Mouse (Mus musculus) heart, adult 2 months (tissue): ENCODE measurements around the gene Ntan1.

ENCODE experiments used
- CTCF ChIP-seq: fragments of 200-600 bp; IDR thresholded peaks from 2 replicates; pipeline ENCODE4 v1.8.1; 2022; ENCODE audit warnings: antibody characterized with exemption, mild to moderate bottlenecking, moderate library complexity
- EP300 ChIP-seq: fragments of 200-500 bp; IDR thresholded peaks from 2 replicates; pipeline ENCODE4 v1.6.1; 2011; ENCODE audit warnings: low read depth, low read length, control low read depth; ENCODE audit not compliant: insufficient read depth
- POLR2A ChIP-seq: fragments of 200-500 bp; IDR thresholded peaks from 2 replicates; pipeline ENCODE4 v1.6.1; 2011; ENCODE audit warnings: mild to moderate bottlenecking, low read depth, low read length, control low read depth; ENCODE audit not compliant: insufficient read depth

DNA sequence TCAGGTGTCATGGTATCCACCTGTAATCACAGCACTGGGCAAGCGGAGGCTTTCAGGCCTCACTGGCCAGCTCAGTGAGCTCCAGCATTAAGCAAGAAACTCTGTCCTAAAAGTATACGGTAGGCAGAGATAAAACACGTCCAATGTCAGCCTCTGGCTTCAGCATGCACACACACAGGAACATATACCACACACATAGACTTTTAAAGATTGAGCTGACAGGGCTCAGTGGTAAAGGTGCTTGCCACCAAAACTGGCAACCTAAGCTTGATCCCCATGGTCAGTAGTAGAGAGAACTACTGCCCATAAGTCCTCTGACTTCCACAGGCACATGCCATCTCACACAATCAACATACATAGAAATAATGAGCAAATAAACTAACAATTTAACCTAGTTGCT lies 22.3 kb downstream of the Ntan1 start:
- TF ChIP-seq CTCF (no peak), EP300 (no peak), POLR2A (no peak)
